Mouse (Mus musculus): ENCODE results near the gene Zfp541. TPM values are rescaled to one million over a fixed set of nuclear protein-coding genes. Genes with fewer than 3 reads are reported as not detected.

The Zfp541 gene
- polyA plus RNA-seq, 2 experiments, result 0.02 TPM; not detected in 1

- no peak for ATAC-seq (ENCODE audit: insufficient read depth)
- H3K36me3 ChIP-seq (replicated peaks; ENCODE audit: control insufficient read depth, insufficient read depth, low read depth), result no peaks in the 10 kb centered on the region
- H3K4me1 ChIP-seq (replicated peaks; ENCODE audit: control insufficient read depth in 2 of 2, insufficient read depth in 2 of 2, low read length in 1 of 2), result peaks cover 4 to 10% of the 10 kb centered on the region in 2 experiments
- no peak for DNase-seq (ENCODE audit: low read depth in 3 of 3, low spot score in 3 of 3)
- H3K9me3 ChIP-seq (ENCODE audit: control insufficient read depth, low read length), result no peaks in the 10 kb centered on the region
- no peaks in the 10 kb centered on the region for H3K27me3 ChIP-seq (ENCODE audit: control insufficient read depth, insufficient read depth, low read length)
- no peak overlapping the region for H3K9ac ChIP-seq (replicated peaks)
- 81% methylated on average over 6 of the region's 6 CpGs for WGBS (ENCODE audit: insufficient replicate concordance)
- TF ChIP-seq CTCF (IDR thresholded peaks at IDR 0.05; ENCODE audit: low read depth), result 0 out of 2 replicates have a peak, but pooled peaks have one; percentile 6
- TF ChIP-seq EP300 (IDR thresholded peaks at IDR 0.05; ENCODE audit: low read depth), result no peak
- no peak overlapping the region for H3K4me3 ChIP-seq (ENCODE audit: insufficient read depth in 1 of 2, low read depth in 2 of 2, low read length in 2 of 2)
- H3K27ac ChIP-seq, result no peak overlapping the region
- no peak overlapping the region for H3K4me2 ChIP-seq (ENCODE audit: low read depth)
These were observed 33.3 kb upstream of the Zfp541 start for GRCm38 (mm10) chr7:16028102-16028927.

GRCm38 (mm10) chr7:16031072-16031471 lies 30.5 kb upstream of the Zfp541 start:
- Histone ChIP-seq H3K4me1 (replicated peaks; ENCODE audit: control insufficient read depth in 2 of 2, insufficient read depth in 2 of 2, low read length in 1 of 2) (peaks cover 5% of the 10 kb centered on the region in 2 experiments; a peak in 3 of 4 replicates), H3K9me3 (ENCODE audit: control insufficient read depth, low read length) (no peaks in the 10 kb centered on the region), H3K36me3 (replicated peaks; ENCODE audit: control insufficient read depth, insufficient read depth, low read depth) (no peaks in the 10 kb centered on the region), H3K4me3 (ENCODE audit: insufficient read depth in 1 of 2, low read depth in 2 of 2, low read length in 2 of 2) (no peak overlapping the region), H3K27ac (no peak overlapping the region), H3K27me3 (ENCODE audit: control insufficient read depth, insufficient read depth, low read length) (no peaks in the 10 kb centered on the region), H3K4me2 (ENCODE audit: low read depth) (no peak overlapping the region), H3K9ac (replicated peaks) (no peak overlapping the region)
- DNase-seq (ENCODE audit: low read depth in 3 of 3, low spot score in 3 of 3) (no peak), ATAC-seq (ENCODE audit: insufficient read depth) (no peak)
- no peak for TF ChIP-seq EP300 (IDR thresholded peaks at IDR 0.05; ENCODE audit: low read depth)
- TF ChIP-seq CTCF (IDR thresholded peaks at IDR 0.05; ENCODE audit: low read depth), result no peak
- WGBS (ENCODE audit: insufficient replicate concordance), result 81% methylated on average over 4 of the region's 4 CpGs

- no peak for TF ChIP-seq CTCF (IDR thresholded peaks at IDR 0.05; ENCODE audit: low read depth)
- TF ChIP-seq EP300 (IDR thresholded peaks at IDR 0.05; ENCODE audit: low read depth), result no peak
- no peak for ATAC-seq (ENCODE audit: insufficient read depth)
- WGBS (ENCODE audit: insufficient replicate concordance), result 72% methylated on average over 1 of the region's 1 CpGs
These were observed 28.6 kb upstream of the Zfp541 start for GRCm38 (mm10) chr7:16033059-16033458.

GRCm38 (mm10) chr7:16033580-16034461 lies 27.8 kb upstream of the Zfp541 start:
- DNase-seq (ENCODE audit: low read depth in 3 of 3, low spot score in 3 of 3) (no peak), ATAC-seq (ENCODE audit: insufficient read depth) (no peak)

More at GRCm38 (mm10) chr7:16033059-16033458, 28.6 kb upstream of the Zfp541 start:
- no peak overlapping the region for H3K9ac ChIP-seq (replicated peaks)
- DNase-seq (ENCODE audit: low read depth in 3 of 3, low spot score in 3 of 3), result no peak
- no peaks in the 10 kb centered on the region for H3K36me3 ChIP-seq (replicated peaks; ENCODE audit: control insufficient read depth, insufficient read depth, low read depth)
- H3K9me3 ChIP-seq (ENCODE audit: control insufficient read depth, low read length), result no peaks in the 10 kb centered on the region
- no peak overlapping the region for H3K27ac ChIP-seq
- H3K27me3 ChIP-seq (ENCODE audit: control insufficient read depth, insufficient read depth, low read length), result no peaks in the 10 kb centered on the region
- no peak overlapping the region for H3K4me2 ChIP-seq (ENCODE audit: low read depth)
- no peak overlapping the region for H3K4me3 ChIP-seq (ENCODE audit: insufficient read depth in 1 of 2, low read depth in 2 of 2, low read length in 2 of 2)
- peaks cover 5% of the 10 kb centered on the region in 2 experiments; a peak in 3 of 4 replicates for H3K4me1 ChIP-seq (replicated peaks; ENCODE audit: control insufficient read depth in 2 of 2, insufficient read depth in 2 of 2, low read length in 1 of 2)

More at GRCm38 (mm10) chr7:16033580-16034461, 27.8 kb upstream of the Zfp541 start:
- Histone ChIP-seq H3K27ac (no peak overlapping the region), H3K27me3 (ENCODE audit: control insufficient read depth, insufficient read depth, low read length) (no peaks in the 10 kb centered on the region), H3K4me1 (replicated peaks; ENCODE audit: control insufficient read depth in 2 of 2, insufficient read depth in 2 of 2, low read length in 1 of 2) (peaks cover 5% of the 10 kb centered on the region in 2 experiments; a peak in 3 of 4 replicates), H3K9ac (replicated peaks) (no peak overlapping the region), H3K4me2 (ENCODE audit: low read depth) (no peak overlapping the region), H3K36me3 (replicated peaks; ENCODE audit: control insufficient read depth, insufficient read depth, low read depth) (no peaks in the 10 kb centered on the region), H3K9me3 (ENCODE audit: control insufficient read depth, low read length) (no peaks in the 10 kb centered on the region), H3K4me3 (ENCODE audit: insufficient read depth in 1 of 2, low read depth in 2 of 2, low read length in 2 of 2) (no peak overlapping the region)
- 73% methylated on average over 8 of the region's 8 CpGs for WGBS (ENCODE audit: insufficient replicate concordance)
- TF ChIP-seq EP300 (IDR thresholded peaks at IDR 0.05; ENCODE audit: low read depth) (no peak), CTCF (IDR thresholded peaks at IDR 0.05; ENCODE audit: low read depth) (no peak)
